Mouse (Mus musculus) yolk sac, embryonic 10.5 days (tissue): ENCODE measurements around the gene Eef1a2.

ENCODE experiments used
- DNase-seq: peaks from one replicate; pipeline ENCODE4 v3.0.0-alpha.2; 2017; ENCODE audit warnings: low spot score

Gene Eef1a2

GRCm38 (mm10) chr2:181158471-181158870, 1.7 kb upstream of the Eef1a2 start:
- no peak for DNase-seq

- no peak for DNase-seq
Measured at GRCm38 (mm10) chr2:181157716-181158302, 995 bp upstream of the Eef1a2 start.

GRCm38 (mm10) chr2:181157180-181157579, 366 bp upstream of the Eef1a2 start:
- no peak for DNase-seq

- no peak for DNase-seq
Measured at GRCm38 (mm10) chr2:181155801-181156200, 1.0 kb downstream of the Eef1a2 start.

GRCm38 (mm10) chr2:181154831-181155415, 1.9 kb downstream of the Eef1a2 start:
- no peak for DNase-seq

GRCm38 (mm10) chr2:181154361-181154760, 2.5 kb downstream of the Eef1a2 start:
- DNase-seq = no peak

GRCm38 (mm10) chr2:181153837-181154236, 3.0 kb downstream of the Eef1a2 start:
- no peak for DNase-seq

GRCm38 (mm10) chr2:181153131-181153530, 3.7 kb downstream of the Eef1a2 start:
- DNase-seq = no peak

GRCm38 (mm10) chr2:181152701-181153100, 4.1 kb downstream of the Eef1a2 start:
- no peak for DNase-seq

- no peak for DNase-seq
Measured at GRCm38 (mm10) chr2:181150281-181150680, 6.5 kb downstream of the Eef1a2 start.

- no peak for DNase-seq
Measured at GRCm38 (mm10) chr2:181148318-181148955, 8.4 kb downstream of the Eef1a2 start.

GRCm38 (mm10) chr2:181147546-181148317, 9.1 kb downstream of the Eef1a2 start:
- peak; percentile 38 for DNase-seq

- no peak for DNase-seq
Measured at GRCm38 (mm10) chr2:181146976-181147545, 9.8 kb downstream of the Eef1a2 start.

GRCm38 (mm10) chr2:181144675-181145074, 12.1 kb downstream of the Eef1a2 start:
- no peak for DNase-seq

- no peak for DNase-seq
Measured at GRCm38 (mm10) chr2:181143509-181144276, 13.1 kb downstream of the Eef1a2 start.

GRCm38 (mm10) chr2:181142703-181143135, 14.1 kb downstream of the Eef1a2 start:
- no peak for DNase-seq

- DNase-seq = no peak
Measured at GRCm38 (mm10) chr2:181139641-181140193, 17.1 kb downstream of the Eef1a2 start.

GRCm38 (mm10) chr2:181136934-181137333, 19.9 kb downstream of the Eef1a2 start:
- peak; percentile 54 for DNase-seq

- DNase-seq = no peak
Measured at GRCm38 (mm10) chr2:181135446-181135818, 21.4 kb downstream of the Eef1a2 start.

- DNase-seq = no peak
Measured at GRCm38 (mm10) chr2:181134591-181135445, 22.0 kb downstream of the Eef1a2 start, which contains the start of gene Kcnq2. Gene Kcnq2, minus strand, starts transcription at chr2:181135300.
